Mouse (Mus musculus) lung, adult 2 months (tissue): ENCODE results near the gene AI837181.

Source experiments
- CTCF ChIP-seq: fragments of 200-500 bp; IDR thresholded peaks from 2 replicates; pipeline ENCODE4 v1.5.1; 2011; ENCODE audit warnings: mild to moderate bottlenecking, low read length, control low read depth; ENCODE audit not compliant: insufficient read depth
- POLR2A ChIP-seq: fragments of 200-500 bp; IDR thresholded peaks from 2 replicates; pipeline ENCODE4 v1.6.1; 2011; ENCODE audit warnings: low read depth, mild to moderate bottlenecking, control low read depth, low read length, borderline replicate concordance; ENCODE audit errors: extremely low read depth

DNA sequence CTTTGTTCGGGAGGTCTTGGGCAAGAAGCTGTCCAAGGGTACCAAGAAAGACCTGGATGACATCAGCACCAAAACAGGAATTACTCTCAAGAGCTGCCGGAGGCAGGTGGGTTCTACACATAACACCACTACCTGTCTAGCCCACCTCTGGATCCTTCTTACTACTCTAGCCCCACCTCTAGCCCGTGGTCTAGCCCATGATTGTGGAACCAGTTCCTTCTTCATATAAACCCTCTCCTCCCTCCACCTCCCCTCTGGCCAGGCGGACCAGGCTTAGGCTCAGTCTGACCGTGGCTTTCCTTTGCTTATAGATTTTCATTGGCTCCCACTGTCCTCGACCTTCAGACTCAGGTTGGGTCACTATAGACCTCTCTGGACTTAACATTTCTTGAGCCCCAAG is 36.5 kb downstream of the AI837181 start:
- no peak for TF ChIP-seq POLR2A
- no peak for TF ChIP-seq CTCF
